Mouse (Mus musculus) heart, adult 9 months (tissue): ENCODE results near the gene Gtf2h5.

Experiments used
- DNase-seq, 2 experiments: peaks; one replicate each; pipeline ENCODE4 v3.0.0; 2022; ENCODE audit warnings: low spot score in 2 of 2

Gtf2h5 gene

GRCm38 (mm10) chr17:6079287-6080122, at the start of gene Gtf2h5, which contains the start of gene Serac1:
Gtf2h5 (plus strand) TSS chr17:6079786.
Serac1 (minus strand) TSS chr17:6079741.
- DNase-seq = peak; percentile 97

GRCm38 (mm10) chr17:6035661-6036060, 43.9 kb upstream of the Gtf2h5 start:
- DNase-seq = no peak

- no peak for DNase-seq
Measured at GRCm38 (mm10) chr17:6036458-6036857, 43.1 kb upstream of the Gtf2h5 start.

- DNase-seq = no peak
Measured at GRCm38 (mm10) chr17:6036872-6037271, 42.7 kb upstream of the Gtf2h5 start.

GRCm38 (mm10) chr17:6037507-6037906, 42.1 kb upstream of the Gtf2h5 start:
- DNase-seq = peak in 1 of 2 experiments; percentile 25

GRCm38 (mm10) chr17:6052801-6053200, 26.8 kb upstream of the Gtf2h5 start:
- DNase-seq = no peak

- DNase-seq = peak in 1 of 2 experiments; percentile 12
Measured at GRCm38 (mm10) chr17:6054934-6055355, 24.6 kb upstream of the Gtf2h5 start.

GRCm38 (mm10) chr17:6062793-6063192, 16.8 kb upstream of the Gtf2h5 start:
- peak in 1 of 2 experiments; percentile 18 for DNase-seq

GRCm38 (mm10) chr17:6063532-6063931, 16.1 kb upstream of the Gtf2h5 start:
- DNase-seq = no peak

GRCm38 (mm10) chr17:6066021-6066420, 13.6 kb upstream of the Gtf2h5 start:
- no peak for DNase-seq

- no peak for DNase-seq
Measured at GRCm38 (mm10) chr17:6067613-6068012, 12.0 kb upstream of the Gtf2h5 start.

GRCm38 (mm10) chr17:6069866-6070265, 9.7 kb upstream of the Gtf2h5 start:
- no peak for DNase-seq

GRCm38 (mm10) chr17:6073405-6073804, 6.2 kb upstream of the Gtf2h5 start:
- DNase-seq = no peak

GRCm38 (mm10) chr17:6083323-6083890, 3.8 kb downstream of the Gtf2h5 start:
- no peak for DNase-seq

GRCm38 (mm10) chr17:6091604-6092003, 12.0 kb downstream of the Gtf2h5 start:
- no peak for DNase-seq

- DNase-seq = no peak
Measured at GRCm38 (mm10) chr17:6095579-6095978, 16.0 kb downstream of the Gtf2h5 start.

- DNase-seq = peak in 1 of 2 experiments; percentile 37
Measured at GRCm38 (mm10) chr17:6097884-6098283, 18.3 kb downstream of the Gtf2h5 start.

GRCm38 (mm10) chr17:6102287-6102686, 22.7 kb downstream of the Gtf2h5 start:
- DNase-seq = no peak

- no peak for DNase-seq
Measured at GRCm38 (mm10) chr17:6103566-6103965, 24.0 kb downstream of the Gtf2h5 start.

- peak; percentile 86 to 89 for DNase-seq
Measured at GRCm38 (mm10) chr17:6106361-6107014, 26.9 kb downstream of the Gtf2h5 start, which contains the start of gene Tulp4. Tulp4 (plus strand) TSS chr17:6106437.

GRCm38 (mm10) chr17:6107015-6107601, 27.5 kb downstream of the Gtf2h5 start:
- peak; percentile 49 to 56 for DNase-seq

GRCm38 (mm10) chr17:6108175-6108574, 28.6 kb downstream of the Gtf2h5 start:
- peak in 1 of 2 experiments; percentile 16 for DNase-seq
